16 mouse cellular contexts compared by ENCODE assay signal in genomic region chr3:138225853-138226252, GRCm38 (mm10). TPM values are rescaled to one million over a fixed set of nuclear protein-coding genes. Genes with fewer than 3 reads are reported as not detected.
DNase-seq lines count a peak whose midpoint lies in the region; ATAC-seq and TF ChIP-seq lines count a peak whose summit lies in the region.
"Had no signal": no experiment of that assay in that cellular context is flagged by ENCODE, and none has a peak within 500 bp of the region (broad histone marks: within the 10 kb centered on the region; RNA-seq: fewer than 3 reads in every experiment).

No protein-coding gene starts in this region.

- no peak overlapping the region for H3K27ac ChIP-seq in hindbrain, embryonic 11.5 days (ENCODE audit: low read depth, low read length)
- no peak overlapping the region for H3K27ac ChIP-seq in hindbrain, embryonic 16.5 days (ENCODE audit: low read depth, low read length)
- no peak overlapping the region for H3K27ac ChIP-seq in lung, postnatal 0 days (ENCODE audit: low read length)
- no peak overlapping the region for H3K27ac ChIP-seq in neural tube, embryonic 15.5 days (replicated peaks)
- H3K27ac ChIP-seq in forebrain, embryonic 10.5 days: no peak overlapping the region
- H3K27ac ChIP-seq: heart, embryonic 15.5 days; left cerebral cortex, adult 2 months; liver, embryonic 13.5 days; midbrain, embryonic 15.5 days had no signal

- no peak overlapping the region for H3K9ac ChIP-seq in hindbrain, embryonic 11.5 days (ENCODE audit: low read depth, low read length)
- no peak overlapping the region for H3K9ac ChIP-seq in hindbrain, embryonic 16.5 days (ENCODE audit: low read depth, low read length)
- H3K9ac ChIP-seq in lung, postnatal 0 days (replicated peaks; ENCODE audit: low read depth): no peak overlapping the region
- no peak overlapping the region for H3K9ac ChIP-seq in neural tube, embryonic 15.5 days (replicated peaks)
- H3K9ac ChIP-seq: heart, embryonic 15.5 days; liver, embryonic 13.5 days; midbrain, embryonic 15.5 days had no signal

- H3K27me3 ChIP-seq in hindbrain, embryonic 11.5 days (ENCODE audit: control insufficient read depth, insufficient read depth, low read length): no peaks in the 10 kb centered on the region
- H3K27me3 ChIP-seq in hindbrain, embryonic 16.5 days (replicated peaks; ENCODE audit: control insufficient read depth, insufficient read depth, low read length): no peaks in the 10 kb centered on the region
- no peaks in the 10 kb centered on the region for H3K27me3 ChIP-seq in lung, postnatal 0 days (replicated peaks; ENCODE audit: insufficient read depth, low read length)
- no peaks in the 10 kb centered on the region for H3K27me3 ChIP-seq in neural tube, embryonic 15.5 days (replicated peaks)
- no peaks in the 10 kb centered on the region for H3K27me3 ChIP-seq in forebrain, embryonic 10.5 days (ENCODE audit: poor library complexity, severe bottlenecking)
- H3K27me3 ChIP-seq: heart, embryonic 15.5 days; liver, embryonic 13.5 days; midbrain, embryonic 15.5 days had no signal

- no peaks in the 10 kb centered on the region for H3K4me1 ChIP-seq in hindbrain, embryonic 11.5 days (replicated peaks; ENCODE audit: control insufficient read depth, insufficient read depth, low read length)
- no peaks in the 10 kb centered on the region for H3K4me1 ChIP-seq in hindbrain, embryonic 16.5 days (ENCODE audit: control insufficient read depth, insufficient read depth, low read depth, low read length)
- H3K4me1 ChIP-seq in lung, postnatal 0 days (ENCODE audit: insufficient read depth, low read depth, low read length): no peaks in the 10 kb centered on the region
- no peaks in the 10 kb centered on the region for H3K4me1 ChIP-seq in neural tube, embryonic 15.5 days
- H3K4me1 ChIP-seq in forebrain, embryonic 10.5 days: peaks cover 14% of the 10 kb centered on the region
- H3K4me1 ChIP-seq: heart, embryonic 15.5 days; midbrain, embryonic 15.5 days had no signal

- intact Hi-C loops in gastrocnemius, postnatal 14 days (cut with DNase I; ENCODE audit: low total_unique reads): no loop called here

- TF ChIP-seq CTCF in lung, postnatal 0 days (IDR thresholded peaks at IDR 0.05): no peak

- no peaks in the 10 kb centered on the region for H3K9me3 ChIP-seq in hindbrain, embryonic 11.5 days (ENCODE audit: control insufficient read depth, low read length)
- H3K9me3 ChIP-seq in hindbrain, embryonic 16.5 days (ENCODE audit: control insufficient read depth, low read length): no peaks in the 10 kb centered on the region
- H3K9me3 ChIP-seq in lung, postnatal 0 days (ENCODE audit: low read length): no peaks in the 10 kb centered on the region
- no peaks in the 10 kb centered on the region for H3K9me3 ChIP-seq in neural tube, embryonic 15.5 days (replicated peaks)
- no peaks in the 10 kb centered on the region for H3K9me3 ChIP-seq in forebrain, embryonic 10.5 days
- H3K9me3 ChIP-seq: heart, embryonic 15.5 days; liver, embryonic 13.5 days; midbrain, embryonic 15.5 days had no signal

- 26% methylated on average over 7 of the region's 7 CpGs for WGBS in hindbrain, embryonic 11.5 days
- 29% methylated on average over 7 of the region's 7 CpGs for WGBS in hindbrain, embryonic 16.5 days
- WGBS in lung, postnatal 0 days: 37% methylated on average over 7 of the region's 7 CpGs
- WGBS in neural tube, embryonic 15.5 days: 40% methylated on average over 7 of the region's 7 CpGs
- WGBS in forebrain, embryonic 10.5 days: 63% methylated on average over 7 of the region's 7 CpGs

- ATAC-seq in hindbrain, embryonic 11.5 days (ENCODE audit: low FRiP score): 0 out of 2 replicates have a peak, but pooled peaks have one; percentile 20
- ATAC-seq in hindbrain, embryonic 16.5 days: no peak
- ATAC-seq in lung, postnatal 0 days: peak; percentile 25; the same call in 1 of the 2 replicates
- no peak for ATAC-seq in neural tube, embryonic 15.5 days (ENCODE audit: low FRiP score)
- ATAC-seq: CD4-positive, CD25-positive, alpha-beta regulatory T cell, adult 4 months; midbrain, embryonic 15.5 days had no signal

- no peak overlapping the region for H3K4me2 ChIP-seq in hindbrain, embryonic 11.5 days (replicated peaks; ENCODE audit: low read depth, low read length)
- no peak overlapping the region for H3K4me2 ChIP-seq in hindbrain, embryonic 16.5 days (ENCODE audit: low read length)
- H3K4me2 ChIP-seq in lung, postnatal 0 days (replicated peaks; ENCODE audit: low read depth, low read length): no peak overlapping the region
- no peak overlapping the region for H3K4me2 ChIP-seq in neural tube, embryonic 15.5 days
- H3K4me2 ChIP-seq: heart, embryonic 15.5 days; liver, embryonic 13.5 days; midbrain, embryonic 15.5 days had no signal

- no peaks in the 10 kb centered on the region for H3K36me3 ChIP-seq in hindbrain, embryonic 11.5 days (ENCODE audit: control insufficient read depth, insufficient read depth, low read length)
- no peaks in the 10 kb centered on the region for H3K36me3 ChIP-seq in hindbrain, embryonic 16.5 days (ENCODE audit: control insufficient read depth, insufficient read depth, low read length)
- no peaks in the 10 kb centered on the region for H3K36me3 ChIP-seq in lung, postnatal 0 days (ENCODE audit: insufficient read depth, low read length)
- H3K36me3 ChIP-seq in neural tube, embryonic 15.5 days: no peaks in the 10 kb centered on the region
- H3K36me3 ChIP-seq in forebrain, embryonic 10.5 days (replicated peaks): no peaks in the 10 kb centered on the region
- H3K36me3 ChIP-seq: heart, embryonic 15.5 days; liver, embryonic 13.5 days; midbrain, embryonic 15.5 days had no signal

- peak; percentile 15 for DNase-seq in hindbrain, embryonic 11.5 days (ENCODE audit: low spot score)
- peak; percentile 57 for DNase-seq in adrenal gland, adult 8-10 months
- DNase-seq in embryo, embryonic 10.5 days (ENCODE audit: low spot score): peak; percentile 24
- DNase-seq in lung, postnatal 0 days (ENCODE audit: low spot score): peak; percentile 11
- DNase-seq in gastrocnemius, postnatal 14 days: no peak
- no peak for DNase-seq in forebrain, embryonic 10.5 days (ENCODE audit: extremely low spot score, low spot score)
- DNase-seq: liver, embryonic 13.5 days had no signal

- H3K4me3 ChIP-seq in hindbrain, embryonic 11.5 days (ENCODE audit: low read depth, low read length): no peak overlapping the region
- no peak overlapping the region for H3K4me3 ChIP-seq in hindbrain, embryonic 16.5 days (ENCODE audit: low read length)
- no peak overlapping the region for H3K4me3 ChIP-seq in lung, postnatal 0 days (ENCODE audit: low read depth, low read length)
- no peak overlapping the region for H3K4me3 ChIP-seq in neural tube, embryonic 15.5 days (replicated peaks)
- H3K4me3 ChIP-seq in forebrain, embryonic 10.5 days: no peak overlapping the region
- H3K4me3 ChIP-seq: heart, embryonic 15.5 days; left cerebral cortex, adult 2 months; liver, embryonic 13.5 days; midbrain, embryonic 15.5 days had no signal

- no peak for TF ChIP-seq EP300 in lung, postnatal 0 days (IDR thresholded peaks at IDR 0.05)

RNA-seq across cellular contexts. Expression of gene Adh7, which starts 8.3 kb away (rescaled TPM):
- 0.08 and 0.22 TPM in 2 replicates for polyA plus RNA-seq in hindbrain, embryonic 11.5 days (2014; fragmentation: Nextera tagmentation; extraction: Ambion mirVana)
- polyA plus RNA-seq in hindbrain, embryonic 16.5 days (2015; fragmentation: Nextera tagmentation; extraction: Ambion mirVana): 0.91 and 0.96 TPM in 2 replicates
- total RNA-seq in adrenal gland, adult 8-10 months (2022): 100 to 1,000 TPM in 2 of 4 experiments, 1 to 10 TPM in 2; 1.5 to 212 (median 76.4) TPM
- polyA plus RNA-seq in lung, postnatal 0 days (2015; fragmentation: Nextera tagmentation; extraction: Ambion mirVana): 0.62 and 1.1 TPM in 2 replicates
- 0.44 and 0.66 TPM in 2 replicates for polyA plus RNA-seq in neural tube, embryonic 15.5 days (2015; fragmentation: Nextera tagmentation; extraction: Ambion mirVana)
- under 1 TPM; 0.13 to 0.37 TPM for total RNA-seq in gastrocnemius, postnatal 14 days (2021)
- not detected in 2 replicates for polyA plus RNA-seq in forebrain, embryonic 10.5 days (2016; fragmentation: Nextera tagmentation; extraction: Ambion mirVana)
- polyA plus RNA-seq: CD4-positive, CD25-positive, alpha-beta regulatory T cell, adult 4 months; intestine, embryonic 14.5 days had no signal

RNA-seq across cellular contexts. Expression of gene 4930579F01Rik, which starts 32.2 kb away (rescaled TPM):
- polyA plus RNA-seq in hindbrain, embryonic 11.5 days (2014; fragmentation: Nextera tagmentation; extraction: Ambion mirVana): not detected in 2 replicates
- polyA plus RNA-seq in hindbrain, embryonic 16.5 days (2015; fragmentation: Nextera tagmentation; extraction: Ambion mirVana): not detected in 2 replicates
- total RNA-seq in adrenal gland, adult 8-10 months (2022): not detected
- polyA plus RNA-seq in lung, postnatal 0 days (2015; fragmentation: Nextera tagmentation; extraction: Ambion mirVana): not detected in 2 replicates
- not detected in 2 replicates for polyA plus RNA-seq in neural tube, embryonic 15.5 days (2015; fragmentation: Nextera tagmentation; extraction: Ambion mirVana)
- total RNA-seq in gastrocnemius, postnatal 14 days (2021): not detected
- not detected in 2 replicates for polyA plus RNA-seq in forebrain, embryonic 10.5 days (2016; fragmentation: Nextera tagmentation; extraction: Ambion mirVana)
- total RNA-seq: gastrocnemius, adult 18-20 months; left cerebral cortex, adult 2 months had no signal
- polyA plus RNA-seq: brain, embryonic 14.5 days; CD4-positive, CD25-positive, alpha-beta regulatory T cell, adult 4 months; heart, embryonic 15.5 days; intestine, embryonic 14.5 days; liver, embryonic 13.5 days; midbrain, embryonic 15.5 days had no signal

RNA-seq across cellular contexts. Expression of gene Adh1, which starts 34.9 kb away (rescaled TPM):
- polyA plus RNA-seq in hindbrain, embryonic 11.5 days (2014; fragmentation: Nextera tagmentation; extraction: Ambion mirVana): 0.29 and 0.59 TPM in 2 replicates
- polyA plus RNA-seq in hindbrain, embryonic 16.5 days (2015; fragmentation: Nextera tagmentation; extraction: Ambion mirVana): 1.4 and 1.7 TPM in 2 replicates
- total RNA-seq in adrenal gland, adult 8-10 months (2022): 1,000 to 10,000 TPM in 2 of 4 experiments, 100 to 1,000 TPM in 2; 318 to 7,826 (median 4,098) TPM
- 801 and 895 TPM in 2 replicates for polyA plus RNA-seq in lung, postnatal 0 days (2015; fragmentation: Nextera tagmentation; extraction: Ambion mirVana)
- polyA plus RNA-seq in neural tube, embryonic 15.5 days (2015; fragmentation: Nextera tagmentation; extraction: Ambion mirVana): 3.2 and 6.4 TPM in 2 replicates
- 10 to 100 TPM; 46.4 to 90.8 TPM for total RNA-seq in gastrocnemius, postnatal 14 days (2021)
- polyA plus RNA-seq in forebrain, embryonic 10.5 days (2016; fragmentation: Nextera tagmentation; extraction: Ambion mirVana): 0.17 TPM in 1 of 2 replicates, not detected in the other

Comparison
In these comparisons a context has a peak if more than half of its experiments do, and no peak if none do; other contexts are left out.
1. ATAC-seq: peak in hindbrain, embryonic 11.5 days (single experiment) and lung, postnatal 0 days (single experiment); none in hindbrain, embryonic 16.5 days (single experiment) and neural tube, embryonic 15.5 days (single experiment).
2. DNase-seq: peak in hindbrain, embryonic 11.5 days (single experiment), adrenal gland, adult 8-10 months (single experiment), embryo, embryonic 10.5 days (single experiment) and lung, postnatal 0 days (single experiment); none in gastrocnemius, postnatal 14 days (single experiment) and forebrain, embryonic 10.5 days (single experiment).
3. RNA of gene Adh1, which starts 34.9 kb away (polyA plus RNA-seq): 801 to 895 TPM in lung, postnatal 0 days; 3.2 to 6.4 TPM in neural tube, embryonic 15.5 days, 1.4 to 1.7 TPM in hindbrain, embryonic 16.5 days, 0.29 to 0.59 TPM in hindbrain, embryonic 11.5 days and 0.17 TPM in forebrain, embryonic 10.5 days; every median in the first group is over 100 times any median in the second.